Comparison of ENCODE assay signal across 8 mouse cellular contexts in the genomic region with DNA sequence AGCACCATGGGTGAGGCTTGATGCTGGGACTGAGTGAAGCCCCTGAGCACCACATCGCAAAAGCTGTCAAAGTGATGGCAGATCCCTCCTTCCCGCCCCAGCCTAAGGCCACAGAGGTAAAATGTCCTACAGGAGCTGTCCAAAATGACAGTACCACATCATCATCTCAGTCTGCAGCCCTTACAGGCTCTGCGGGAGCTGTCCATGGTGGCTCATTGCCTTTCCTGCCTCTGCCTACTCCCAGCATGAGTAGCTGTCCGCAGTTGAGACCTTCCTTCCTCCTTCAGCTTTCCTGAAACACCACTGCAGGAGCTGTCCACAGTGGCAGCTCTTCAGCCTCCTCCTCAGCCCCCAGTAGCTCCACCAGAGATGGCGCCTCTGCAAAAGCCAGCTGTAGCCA. TPM values are rescaled to one million over a fixed set of nuclear protein-coding genes. Genes with fewer than 3 reads are reported as not detected.
A peak's percentile ranks its signal among the peaks of the same experiment; 100 is the strongest.
DNase-seq lines count a peak whose midpoint lies in the region; ATAC-seq and TF ChIP-seq lines count a peak whose summit lies in the region.

No protein-coding gene starts in this region.

- no peak overlapping the region for H3K4me2 ChIP-seq in limb, embryonic 14.5 days (replicated peaks; ENCODE audit: low read depth, low read length, severe bottlenecking)

- H3K36me3 ChIP-seq in heart, embryonic 10.5 days = peaks cover 10% of the 10 kb centered on the region; the same call in 1 of the 2 replicates
- H3K36me3 ChIP-seq in limb, embryonic 14.5 days (ENCODE audit: control insufficient read depth, insufficient read depth, low read length) = no peaks in the 10 kb centered on the region

- TF ChIP-seq POLR2A in limb, embryonic 14.5 days (IDR thresholded peaks at IDR 0.05; ENCODE audit: borderline replicate concordance, extremely low read depth, insufficient read depth, insufficient read length) = no peak

- ATAC-seq in limb, embryonic 14.5 days (ENCODE audit: low FRiP score, low read depth) = no peak

- no peaks in the 10 kb centered on the region for H3K27me3 ChIP-seq in heart, embryonic 10.5 days (ENCODE audit: insufficient read depth, poor library complexity, severe bottlenecking)
- H3K27me3 ChIP-seq in limb, embryonic 14.5 days (ENCODE audit: control insufficient read depth, insufficient read depth, low read length) = no peaks in the 10 kb centered on the region

- H3K27ac ChIP-seq in heart, embryonic 10.5 days = no peak overlapping the region
- H3K27ac ChIP-seq in limb, embryonic 14.5 days (replicated peaks; ENCODE audit: low read depth, low read length) = no peak overlapping the region

- no peak overlapping the region for H3K4me3 ChIP-seq in heart, embryonic 10.5 days
- no peak overlapping the region for H3K4me3 ChIP-seq in limb, embryonic 14.5 days (replicated peaks; ENCODE audit: low read length)

- 66% methylated on average over 5 of the region's 5 CpGs for WGBS in heart, embryonic 10.5 days
- WGBS in limb, embryonic 14.5 days = 78% methylated on average over 5 of the region's 5 CpGs

- H3K4me1 ChIP-seq in heart, embryonic 10.5 days = no peaks in the 10 kb centered on the region
- no peaks in the 10 kb centered on the region for H3K4me1 ChIP-seq in limb, embryonic 14.5 days (ENCODE audit: control insufficient read depth, insufficient read depth, low read length)

- DNase-seq in heart, embryonic 10.5 days (ENCODE audit: low spot score) = peak; percentile 85
- no peak for DNase-seq in heart, adult 9 months (ENCODE audit: low spot score in 2 of 2)
- DNase-seq in 416B (ENCODE audit: low read depth) = peak; percentile 66
- peak; percentile 74 for DNase-seq in adipocyte (ENCODE audit: low spot score)
- peak; percentile 55 for DNase-seq in limb, embryonic 14.5 days (ENCODE audit: low spot score)
- DNase-seq in layer of hippocampus, postnatal 36 days = no peak
- no peak for DNase-seq in cerebellum, adult 11 months
- no peak for DNase-seq in urinary bladder, adult 2 months (ENCODE audit: low spot score)

- no peaks in the 10 kb centered on the region for H3K9me3 ChIP-seq in heart, embryonic 10.5 days
- H3K9me3 ChIP-seq in limb, embryonic 14.5 days (ENCODE audit: control insufficient read depth, low read length) = no peaks in the 10 kb centered on the region

- H3K9ac ChIP-seq in limb, embryonic 14.5 days (ENCODE audit: low read depth, low read length, severe bottlenecking) = no peak overlapping the region

RNA-seq across cellular contexts. Expression of a gene that starts 9.7 kb away (rescaled TPM):
- polyA plus RNA-seq in heart, embryonic 10.5 days (2016; fragmentation: Nextera tagmentation; extraction: Ambion mirVana) = 45.0 and 47.4 TPM in 2 replicates
- 28.6 and 33.7 TPM in 2 replicates for polyA plus RNA-seq in limb, embryonic 14.5 days (2012; rRNA removed)
- polyA plus RNA-seq in limb, embryonic 14.5 days (2014; fragmentation: Nextera tagmentation; extraction: Ambion mirVana) = 51.7 and 54.0 TPM in 2 replicates
- total RNA-seq in layer of hippocampus, postnatal 36 days (2021) = 100 to 1,000 TPM in 1 of 2 experiments, 10 to 100 TPM in 1; 98.6 to 104 TPM
- 30.1 and 30.8 TPM in 2 replicates for polyA plus RNA-seq in urinary bladder, adult 2 months (2012; rRNA removed)

RNA-seq across cellular contexts. Expression of a gene that starts 54.7 kb away (rescaled TPM):
- 15.5 and 18.3 TPM in 2 replicates for polyA plus RNA-seq in heart, embryonic 10.5 days (2016; fragmentation: Nextera tagmentation; extraction: Ambion mirVana)
- polyA plus RNA-seq in limb, embryonic 14.5 days (2012; rRNA removed) = 10.5 and 11.5 TPM in 2 replicates
- 15.9 and 18.1 TPM in 2 replicates for polyA plus RNA-seq in limb, embryonic 14.5 days (2014; fragmentation: Nextera tagmentation; extraction: Ambion mirVana)
- total RNA-seq in layer of hippocampus, postnatal 36 days (2021) = 10 to 100 TPM in 1 of 2 experiments, 1 to 10 TPM in 1; 9.8 to 12.1 TPM
- polyA plus RNA-seq in urinary bladder, adult 2 months (2012; rRNA removed) = 8.3 and 8.7 TPM in 2 replicates

Comparison
In these comparisons a context has a peak if more than half of its experiments do, and no peak if none do; other contexts are left out.
1. DNase-seq: peak in heart, embryonic 10.5 days (single experiment), 416B (single experiment), adipocyte (single experiment) and limb, embryonic 14.5 days (single experiment); none in heart, adult 9 months (0 of 2), layer of hippocampus, postnatal 36 days (0 of 2), cerebellum, adult 11 months (single experiment) and urinary bladder, adult 2 months (single experiment).